Mouse (Mus musculus) heart, postnatal 0 days (tissue): ENCODE data around the gene Epp13.
"Not testable (repeated sequence)": the region's sequence is repeated elsewhere in the genome, so short reads cannot be mapped to it uniquely, and the experiment has no call there.

Experiments
- CTCF ChIP-seq: IDR thresholded peaks from 2 replicates; pipeline ENCODE4 v1.5.1; 2016; ENCODE audit warnings: antibody characterized with exemption, control low read depth, low read depth
- EP300 ChIP-seq: IDR thresholded peaks from 2 replicates; pipeline ENCODE4 v1.6.1; 2016; ENCODE audit warnings: antibody characterized with exemption, low read depth

DNA sequence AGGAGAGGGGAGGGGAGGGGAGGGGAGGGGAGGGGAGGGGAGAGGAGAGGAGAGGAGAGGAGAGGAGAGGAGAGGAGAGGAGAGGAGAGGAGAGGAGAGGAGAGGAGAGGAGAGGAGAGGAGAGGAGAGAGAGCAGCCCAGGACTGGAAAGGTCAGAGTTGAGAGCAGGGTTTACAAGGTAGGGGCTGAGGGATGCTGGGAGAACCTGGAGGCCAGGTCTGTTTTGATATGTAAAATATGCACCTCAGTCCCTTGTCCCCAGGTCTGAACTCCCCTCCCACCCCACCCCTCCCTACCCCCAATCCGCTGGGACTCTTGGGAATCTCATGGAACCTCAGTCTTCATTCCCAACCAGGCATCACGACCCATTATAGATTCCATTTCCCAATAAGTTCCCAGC is 7.5 kb downstream of the Epp13 start:
- TF ChIP-seq CTCF, EP300: not testable (repeated sequence)
